Mouse (Mus musculus): Measurements from ENCODE around the gene Gpr39. TPM values are rescaled to one million over a fixed set of nuclear protein-coding genes. Genes with fewer than 3 reads are reported as not detected.
"Not testable (repeated sequence)": the region's sequence is repeated elsewhere in the genome, so short reads cannot be mapped to it uniquely, and the experiment has no call there.

The Gpr39 gene
- 0.15 and 0.28 TPM in 2 replicates for polyA plus RNA-seq (2015; fragmentation: Nextera tagmentation; extraction: Ambion mirVana)

DNA sequence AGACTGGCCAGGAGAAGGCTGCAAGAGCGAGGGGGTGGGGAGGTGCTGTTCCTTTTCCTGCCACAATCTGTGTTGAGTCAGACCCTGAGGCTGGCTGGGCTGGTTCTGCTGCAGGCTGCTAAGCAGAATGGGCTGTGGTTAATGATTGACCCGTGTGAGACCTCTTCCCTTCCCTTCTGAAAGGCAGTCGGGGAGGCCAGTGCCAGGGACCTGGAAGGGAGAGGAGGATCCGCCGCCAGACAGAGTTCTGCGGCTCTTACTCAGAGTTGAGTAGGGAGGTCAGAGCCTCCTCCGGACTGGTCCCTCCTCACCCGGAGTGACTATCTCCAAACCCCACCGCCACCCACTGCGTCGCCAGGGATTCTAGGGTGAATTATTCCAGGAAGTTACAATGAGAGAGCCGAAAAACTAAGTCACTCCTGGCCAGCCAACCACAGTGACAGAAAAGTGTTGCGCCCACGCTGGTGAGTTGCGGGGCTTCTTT, at the start of gene Gpr39:
Gene Gpr39, plus strand, starts transcription at position 206 of the 484 bp plus-strand sequence.
- Histone ChIP-seq H3K4me2 (0 out of 2 replicates have a peak within 1 kb of the TSS, but pooled peaks have one; percentile 20), H3K9me3 (no peaks in the 10 kb centered on the region), H3K36me3 (no peaks in the 10 kb centered on the region), H3K27ac (no peak within 1 kb of the TSS), H3K4me1 (peaks cover 9% of the 10 kb centered on the region), H3K27me3 (no peaks in the 10 kb centered on the region), H3K4me3 (no peak within 1 kb of the TSS), H3K9ac (no peak within 1 kb of the TSS)
- ATAC-seq (ENCODE audit: insufficient number of reproducible peaks, low FRiP score, low TSS enrichment, low read depth) = no peak
- 42% methylated on average over 15 of the region's 15 CpGs for whole genome bisulfite sequencing

DNA sequence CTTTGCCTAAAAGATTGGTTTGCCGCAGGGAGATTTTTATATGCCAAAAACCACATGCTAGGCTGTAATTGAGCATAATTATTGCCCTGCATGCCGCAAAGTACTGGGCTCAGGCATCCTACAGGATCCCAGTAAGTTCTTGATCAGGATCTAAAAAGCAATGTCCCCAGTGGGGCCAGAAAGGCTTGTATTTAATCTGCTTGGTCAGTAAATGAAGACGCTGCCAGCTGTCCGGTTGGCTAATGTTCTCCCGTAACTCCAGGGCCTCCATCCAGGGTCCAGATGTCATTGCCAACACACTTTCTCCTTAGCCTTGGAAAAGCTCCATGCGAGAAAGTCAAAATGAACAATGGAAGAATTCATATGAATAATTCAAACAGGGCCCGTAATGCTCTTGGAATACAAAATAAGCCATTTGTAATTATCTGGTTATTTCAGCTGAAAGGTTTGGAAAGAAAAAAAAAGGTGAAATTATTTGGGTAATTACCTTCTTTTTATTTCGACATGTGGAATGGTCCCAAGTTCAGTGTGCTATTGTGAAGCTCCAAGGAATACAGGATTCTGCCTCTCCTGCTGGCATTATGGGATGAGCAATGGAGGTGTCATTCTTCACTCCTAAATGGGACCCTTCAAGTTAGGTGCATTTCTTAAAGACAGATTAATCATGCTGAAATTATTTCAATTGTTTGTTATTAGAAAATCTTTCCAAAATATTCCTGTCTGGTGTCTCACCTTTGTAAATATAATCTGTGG, 37.1 kb upstream of the Gpr39 start:
- 42% methylated on average over 8 of the region's 8 CpGs for WGBS
- H3K27ac ChIP-seq = no peak overlapping the region
- no peaks in the 10 kb centered on the region for H3K27me3 ChIP-seq
- H3K9me3 ChIP-seq = no peaks in the 10 kb centered on the region
- H3K4me1 ChIP-seq = peaks cover 8% of the 10 kb centered on the region
- no peak overlapping the region for H3K4me3 ChIP-seq
- no peaks in the 10 kb centered on the region for H3K36me3 ChIP-seq
- peak overlapping the region; percentile 3; the same call in 1 of the 2 replicates for H3K4me2 ChIP-seq
- H3K9ac ChIP-seq = no peak overlapping the region
- ATAC-seq (ENCODE audit: insufficient number of reproducible peaks, low FRiP score, low TSS enrichment, low read depth) = no peak

DNA sequence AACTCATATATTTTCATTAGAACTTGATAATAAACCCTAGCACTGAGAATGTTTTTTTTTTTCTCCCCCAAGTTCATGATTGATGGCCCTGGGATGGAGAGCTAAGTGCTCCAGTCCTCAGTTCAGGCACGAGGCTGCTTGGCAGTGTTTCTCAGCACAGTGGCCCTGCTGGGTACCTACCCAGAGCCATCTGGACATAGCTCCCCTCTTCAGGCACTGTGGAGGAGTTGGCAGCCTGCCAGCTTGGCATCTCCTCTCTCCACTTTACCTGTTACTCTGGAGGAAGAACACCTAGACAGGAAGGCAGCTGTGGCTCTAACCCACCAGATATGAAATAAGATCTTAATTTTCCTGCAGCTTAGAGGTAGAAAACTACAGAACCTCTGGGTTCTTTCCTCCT, 33.2 kb upstream of the Gpr39 start:
- no peak overlapping the region for H3K4me2 ChIP-seq
- peaks cover 8% of the 10 kb centered on the region for H3K4me1 ChIP-seq
- 19% methylated on average over 1 of the region's 1 CpGs for WGBS
- H3K36me3 ChIP-seq = no peaks in the 10 kb centered on the region
- H3K27ac ChIP-seq = no peak overlapping the region
- no peaks in the 10 kb centered on the region for H3K9me3 ChIP-seq
- H3K27me3 ChIP-seq = no peaks in the 10 kb centered on the region
- H3K4me3 ChIP-seq = no peak overlapping the region
- H3K9ac ChIP-seq = no peak overlapping the region
- ATAC-seq (ENCODE audit: insufficient number of reproducible peaks, low FRiP score, low TSS enrichment, low read depth) = no peak

DNA sequence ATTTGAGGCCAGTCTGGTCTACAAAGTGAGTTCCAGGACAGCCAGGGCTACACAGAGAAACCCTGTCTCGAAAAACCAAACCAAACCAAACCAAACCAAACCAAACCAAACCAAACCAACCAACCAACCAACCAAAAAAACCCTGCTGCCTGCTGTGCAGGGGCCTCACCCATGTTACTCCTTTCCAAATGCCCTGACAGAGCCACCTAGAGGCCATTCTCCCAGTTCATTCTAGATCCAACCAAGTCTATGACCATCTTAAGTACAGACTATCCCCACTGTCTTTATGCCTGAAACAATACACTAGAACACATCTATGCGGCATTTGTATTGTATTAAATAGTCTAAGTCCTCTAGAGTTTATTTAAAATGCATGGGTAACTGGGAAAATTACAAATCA, 30.0 kb upstream of the Gpr39 start:
- H3K4me1 ChIP-seq; H3K4me3 ChIP-seq; ATAC-seq (ENCODE audit: insufficient number of reproducible peaks, low FRiP score, low TSS enrichment, low read depth); H3K36me3 ChIP-seq; H3K9ac ChIP-seq; H3K27me3 ChIP-seq; H3K4me2 ChIP-seq; H3K27ac ChIP-seq; H3K9me3 ChIP-seq: not testable (repeated sequence)
- WGBS = 93% methylated on average over 2 of the region's 2 CpGs

DNA sequence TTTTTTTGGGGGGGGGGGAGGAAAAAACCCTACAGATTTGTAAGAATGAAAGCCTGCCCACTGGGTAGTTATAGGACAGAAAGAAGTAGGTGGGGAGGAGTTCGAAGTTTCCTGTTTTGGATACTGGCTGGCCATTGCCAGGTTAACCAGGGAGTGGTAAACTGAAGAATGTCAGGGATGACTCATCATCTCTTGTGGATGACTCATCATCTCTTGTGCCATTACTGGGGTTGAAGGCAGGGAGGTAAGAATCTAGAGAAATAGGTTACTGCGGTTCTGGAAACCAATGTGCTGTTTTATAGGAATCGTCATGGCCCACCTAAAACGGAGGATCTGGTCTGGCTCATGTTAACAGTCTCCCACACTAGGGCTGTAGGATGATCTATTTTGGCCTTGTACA, 28.8 kb upstream of the Gpr39 start:
- H3K4me3 ChIP-seq = no peak overlapping the region
- no peaks in the 10 kb centered on the region for H3K27me3 ChIP-seq
- H3K4me1 ChIP-seq = no peaks in the 10 kb centered on the region
- WGBS = 83% methylated on average over 4 of the region's 4 CpGs
- H3K27ac ChIP-seq = no peak overlapping the region
- H3K9ac ChIP-seq = no peak overlapping the region
- H3K36me3 ChIP-seq = no peaks in the 10 kb centered on the region
- ATAC-seq (ENCODE audit: insufficient number of reproducible peaks, low FRiP score, low TSS enrichment, low read depth) = no peak
- H3K4me2 ChIP-seq = no peak overlapping the region
- H3K9me3 ChIP-seq = no peaks in the 10 kb centered on the region

DNA sequence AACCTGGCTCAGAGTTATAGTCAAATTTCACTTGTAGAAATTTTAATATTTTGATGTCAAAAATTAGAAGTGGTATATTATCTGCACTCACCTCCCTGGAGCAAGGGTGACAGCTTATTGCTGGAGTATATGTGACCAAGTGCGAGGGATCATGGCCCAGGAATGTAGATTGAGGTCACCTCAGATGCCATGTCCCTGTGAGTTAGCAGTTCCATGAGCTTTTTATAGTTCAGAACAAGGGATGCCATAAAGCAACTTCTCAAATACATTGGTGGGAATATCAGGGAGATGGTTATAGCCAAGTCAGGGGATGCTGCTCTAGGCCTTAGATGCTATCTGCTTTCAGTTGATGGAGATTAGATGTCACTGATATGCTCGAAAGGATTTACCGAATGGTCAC, 27.7 kb upstream of the Gpr39 start:
- Histone ChIP-seq H3K4me1 (no peaks in the 10 kb centered on the region), H3K4me2 (no peak overlapping the region), H3K4me3 (no peak overlapping the region), H3K36me3 (no peaks in the 10 kb centered on the region), H3K9ac (no peak overlapping the region), H3K27me3 (no peaks in the 10 kb centered on the region), H3K9me3 (no peaks in the 10 kb centered on the region), H3K27ac (no peak overlapping the region)
- WGBS = 85% methylated on average over 3 of the region's 3 CpGs
- ATAC-seq (ENCODE audit: insufficient number of reproducible peaks, low FRiP score, low TSS enrichment, low read depth) = no peak

DNA sequence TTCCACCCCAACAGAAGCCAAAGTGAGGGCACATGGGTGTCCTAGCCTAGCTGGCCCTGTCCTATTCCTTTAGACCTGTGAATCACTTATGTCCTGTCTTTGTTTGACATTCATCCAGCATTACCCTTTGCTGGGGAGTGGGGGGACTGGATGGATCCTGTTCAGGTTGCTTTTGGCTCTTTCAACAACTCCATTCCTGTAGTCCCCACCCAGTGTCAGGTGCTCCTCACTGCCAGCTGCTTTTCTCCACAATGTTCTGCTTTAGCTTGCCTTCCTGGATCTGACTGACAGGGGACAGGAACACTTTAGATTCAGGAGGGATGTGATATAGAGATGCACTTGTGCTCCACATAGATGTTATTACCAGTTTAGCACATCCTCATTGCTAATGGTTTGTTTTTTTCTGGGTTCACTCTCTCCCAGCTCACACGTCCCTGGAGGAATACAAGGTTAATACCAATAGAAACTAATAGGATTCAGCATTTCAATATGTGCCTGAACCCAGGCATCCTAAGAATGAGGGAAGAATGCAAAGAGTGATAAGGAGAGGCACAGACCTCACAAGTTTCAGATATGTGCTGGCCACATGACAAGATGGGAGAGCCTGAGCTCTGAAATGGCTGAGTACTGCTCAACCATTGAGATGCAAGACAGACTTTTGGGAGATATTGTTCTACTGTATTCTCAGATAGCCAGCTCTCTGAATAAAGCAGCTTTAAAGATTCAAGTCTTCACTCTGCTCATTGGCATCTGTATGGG, 23.8 kb upstream of the Gpr39 start:
- no peaks in the 10 kb centered on the region for H3K27me3 ChIP-seq
- no peak for ATAC-seq (ENCODE audit: insufficient number of reproducible peaks, low FRiP score, low TSS enrichment, low read depth)
- H3K4me2 ChIP-seq = no peak overlapping the region
- no peaks in the 10 kb centered on the region for H3K9me3 ChIP-seq
- no peak overlapping the region for H3K27ac ChIP-seq
- WGBS = 71% methylated on average over 1 of the region's 1 CpGs
- no peaks in the 10 kb centered on the region for H3K4me1 ChIP-seq
- H3K9ac ChIP-seq = no peak overlapping the region
- H3K36me3 ChIP-seq = no peaks in the 10 kb centered on the region
- H3K4me3 ChIP-seq = no peak overlapping the region

DNA sequence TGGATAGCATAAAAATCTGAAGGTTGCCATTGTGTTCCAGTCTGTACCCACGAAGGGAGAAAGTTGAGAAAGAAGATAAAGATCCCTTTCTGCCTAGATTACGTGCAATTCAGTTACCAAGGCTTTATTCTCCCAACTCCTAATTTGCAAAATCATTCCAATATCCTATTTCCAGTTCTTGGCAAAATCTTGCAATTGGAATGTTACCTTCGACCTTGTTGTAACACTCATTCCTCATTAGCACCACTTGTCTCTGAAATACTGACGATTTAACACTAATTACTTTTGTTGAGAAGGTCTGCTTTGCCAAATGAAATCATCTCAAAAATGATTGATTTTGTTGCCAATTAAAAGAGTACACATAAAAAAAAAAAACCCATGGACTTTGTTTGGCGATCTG, 19.4 kb upstream of the Gpr39 start:
- Histone ChIP-seq H3K27me3 (no peaks in the 10 kb centered on the region), H3K4me2 (no peak overlapping the region), H3K4me1 (no peaks in the 10 kb centered on the region), H3K9ac (no peak overlapping the region), H3K4me3 (no peak overlapping the region), H3K27ac (no peak overlapping the region), H3K9me3 (no peaks in the 10 kb centered on the region), H3K36me3 (no peaks in the 10 kb centered on the region)
- WGBS = 74% methylated on average over 5 of the region's 5 CpGs
- ATAC-seq (ENCODE audit: insufficient number of reproducible peaks, low FRiP score, low TSS enrichment, low read depth) = no peak

DNA sequence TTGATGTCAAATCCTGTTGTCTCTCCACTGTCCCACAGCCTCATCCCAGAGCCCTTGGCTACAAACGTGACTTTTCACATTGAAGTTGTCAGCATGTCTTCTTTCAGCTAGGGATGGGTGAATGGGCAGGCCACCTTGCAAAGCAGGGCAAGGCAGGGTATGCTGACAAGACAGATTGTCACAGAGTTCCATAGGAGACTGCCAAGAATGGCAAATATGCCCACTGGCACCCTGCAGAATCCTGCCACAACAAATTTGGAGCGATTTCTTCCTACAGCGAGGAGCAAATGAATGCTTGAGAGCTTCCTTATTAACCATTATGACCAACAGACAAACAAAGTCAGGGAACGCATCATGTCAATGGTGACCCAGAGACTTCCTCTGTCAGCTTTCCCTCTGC, 16.6 kb upstream of the Gpr39 start:
- no peak overlapping the region for H3K4me2 ChIP-seq
- no peak overlapping the region for H3K27ac ChIP-seq
- WGBS = 86% methylated on average over 4 of the region's 4 CpGs
- no peaks in the 10 kb centered on the region for H3K9me3 ChIP-seq
- H3K4me1 ChIP-seq = no peaks in the 10 kb centered on the region
- ATAC-seq (ENCODE audit: insufficient number of reproducible peaks, low FRiP score, low TSS enrichment, low read depth) = no peak
- no peaks in the 10 kb centered on the region for H3K27me3 ChIP-seq
- no peaks in the 10 kb centered on the region for H3K36me3 ChIP-seq
- H3K9ac ChIP-seq = no peak overlapping the region
- no peak overlapping the region for H3K4me3 ChIP-seq

DNA sequence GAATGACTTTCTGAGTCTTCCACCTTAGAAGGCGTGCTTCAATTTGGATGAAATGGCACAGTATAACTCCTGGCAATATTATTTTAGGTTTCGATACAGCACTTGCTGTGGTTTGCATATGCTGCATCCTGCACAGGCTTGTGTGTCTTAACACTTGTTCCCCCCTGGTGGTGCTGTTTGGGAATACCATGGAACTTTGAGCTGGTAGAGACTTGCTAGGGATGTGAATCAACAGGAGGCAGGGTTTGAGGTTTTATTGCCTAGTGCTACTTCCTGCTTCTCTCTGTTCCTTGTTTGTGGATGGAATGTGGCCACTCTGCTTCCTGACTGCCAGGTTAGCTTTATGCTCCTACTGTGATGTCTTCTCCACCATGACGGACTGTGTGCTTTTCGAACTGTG, 15.9 kb upstream of the Gpr39 start:
- H3K4me3 ChIP-seq = no peak overlapping the region
- no peaks in the 10 kb centered on the region for H3K36me3 ChIP-seq
- no peaks in the 10 kb centered on the region for H3K4me1 ChIP-seq
- H3K4me2 ChIP-seq = no peak overlapping the region
- H3K9me3 ChIP-seq = no peaks in the 10 kb centered on the region
- no peak for ATAC-seq (ENCODE audit: insufficient number of reproducible peaks, low FRiP score, low TSS enrichment, low read depth)
- WGBS = 90% methylated on average over 4 of the region's 4 CpGs
- H3K9ac ChIP-seq = no peak overlapping the region
- H3K27ac ChIP-seq = no peak overlapping the region
- H3K27me3 ChIP-seq = no peaks in the 10 kb centered on the region

DNA sequence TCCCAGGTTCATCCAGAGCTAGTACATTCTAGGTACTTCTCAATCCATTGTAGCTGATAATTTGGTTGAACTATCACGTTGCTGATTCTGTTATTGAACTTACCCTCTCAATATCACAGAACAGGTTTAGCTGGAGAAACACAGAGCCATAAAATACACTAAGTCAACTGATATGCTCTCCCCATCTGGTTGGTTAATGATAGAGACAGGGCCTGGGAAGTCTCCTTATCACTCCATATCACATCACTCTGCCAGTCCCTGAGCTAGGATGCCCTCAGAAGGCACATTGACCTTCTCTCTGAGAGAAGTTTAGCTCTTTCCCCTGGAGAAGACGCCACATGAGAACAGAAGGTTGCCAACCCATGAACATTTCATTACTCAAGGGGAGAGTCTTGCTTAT, 14.7 kb upstream of the Gpr39 start:
- H3K4me2 ChIP-seq = no peak overlapping the region
- no peak overlapping the region for H3K9ac ChIP-seq
- no peaks in the 10 kb centered on the region for H3K4me1 ChIP-seq
- no peak overlapping the region for H3K4me3 ChIP-seq
- no peaks in the 10 kb centered on the region for H3K27me3 ChIP-seq
- 80% methylated on average over 2 of the region's 2 CpGs for WGBS
- H3K36me3 ChIP-seq = no peaks in the 10 kb centered on the region
- no peak for ATAC-seq (ENCODE audit: insufficient number of reproducible peaks, low FRiP score, low TSS enrichment, low read depth)
- no peaks in the 10 kb centered on the region for H3K9me3 ChIP-seq
- H3K27ac ChIP-seq = no peak overlapping the region

DNA sequence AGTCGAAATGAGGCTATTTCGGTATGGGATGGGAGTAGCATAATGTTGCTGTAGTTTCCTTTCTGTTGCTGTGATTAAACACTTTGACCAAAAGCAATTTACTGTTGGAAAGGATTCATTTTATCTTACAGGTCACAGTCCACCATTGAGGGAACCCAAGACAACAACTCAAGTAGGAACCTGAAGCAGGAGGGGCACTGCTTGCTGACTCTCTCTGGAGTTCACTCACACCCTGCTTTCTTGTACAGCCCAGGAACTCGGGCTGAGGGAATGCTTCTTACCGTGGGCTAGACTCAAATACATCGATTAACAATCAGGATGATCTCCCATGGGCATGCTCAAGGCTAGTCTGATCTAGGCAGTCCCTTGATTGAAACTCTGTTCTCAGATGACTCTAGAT, 14.1 kb upstream of the Gpr39 start:
- Histone ChIP-seq H3K9me3 (no peaks in the 10 kb centered on the region), H3K36me3 (no peaks in the 10 kb centered on the region), H3K9ac (no peak overlapping the region), H3K4me1 (no peaks in the 10 kb centered on the region), H3K27me3 (no peaks in the 10 kb centered on the region), H3K27ac (no peak overlapping the region), H3K4me2 (no peak overlapping the region), H3K4me3 (no peak overlapping the region)
- ATAC-seq (ENCODE audit: insufficient number of reproducible peaks, low FRiP score, low TSS enrichment, low read depth) = no peak
- 87% methylated on average over 5 of the region's 5 CpGs for WGBS

Data from limb, embryonic 15.5 days (tissue).